Mouse (Mus musculus): Measurements from ENCODE around the gene Tspo2.

Tspo2 gene

DNA sequence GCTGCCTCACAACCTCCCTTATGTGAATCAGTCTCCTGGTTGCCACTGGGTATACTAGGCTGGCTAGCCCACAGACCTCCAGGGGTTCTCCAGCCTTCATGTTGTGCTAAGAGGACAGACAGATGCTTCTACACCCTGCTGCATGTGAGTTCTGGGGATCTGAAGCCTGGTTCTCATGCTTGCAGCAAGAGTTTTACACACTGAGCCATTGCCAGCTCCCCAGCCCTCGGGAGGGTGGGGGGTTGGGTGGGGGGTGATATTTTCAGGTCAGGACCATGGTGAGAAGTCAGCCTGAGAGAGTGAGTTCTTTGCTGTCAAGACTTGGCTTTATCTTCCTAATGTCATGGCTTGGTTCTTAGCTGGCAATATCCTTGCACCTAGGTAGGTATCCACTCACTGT, 32.5 kb downstream of the Tspo2 start:
- DNase-seq (ENCODE audit: low read depth, low spot score), result no peak

DNA sequence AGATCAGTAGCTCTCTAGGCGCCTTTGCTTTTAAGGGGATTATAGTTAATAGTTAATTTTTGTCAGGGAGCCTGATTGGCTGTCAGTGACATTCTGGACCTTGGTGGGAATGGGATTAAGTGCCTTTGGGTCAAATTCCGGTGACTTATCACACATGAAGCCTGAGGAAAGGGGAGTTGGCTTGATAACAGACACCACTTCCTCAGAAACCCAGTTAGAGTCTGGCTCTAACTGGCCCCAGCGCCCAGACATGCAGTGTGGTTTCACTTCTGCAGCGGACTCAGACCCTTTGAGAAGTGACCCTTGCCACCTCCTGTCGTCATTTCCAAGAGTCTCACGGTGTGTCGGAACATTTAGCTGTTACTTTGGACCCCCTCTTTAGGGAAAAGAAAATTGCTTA, 33.1 kb downstream of the Tspo2 start:
- DNase-seq (ENCODE audit: low read depth, low spot score), result no peak

DNA sequence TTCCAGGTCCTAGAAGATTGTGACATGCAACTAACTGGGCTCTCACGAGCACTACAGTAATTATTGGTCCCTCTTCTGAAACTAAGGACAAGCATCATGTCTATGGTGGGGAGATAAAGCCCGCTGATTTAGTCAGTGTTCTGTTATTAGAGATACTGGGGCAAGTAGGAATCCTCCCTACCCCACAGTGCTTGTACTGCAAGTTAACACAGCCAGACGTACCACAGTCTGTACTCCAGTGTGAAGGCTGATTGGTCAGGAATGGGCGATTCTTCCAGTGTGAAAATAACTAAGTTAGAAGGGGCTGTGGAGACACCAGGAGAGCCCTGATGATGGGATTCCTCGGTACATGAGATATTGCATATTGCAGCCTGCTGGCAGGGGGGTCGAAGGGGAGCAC, 33.8 kb downstream of the Tspo2 start:
- DNase-seq (ENCODE audit: low read depth, low spot score), result no peak

DNA sequence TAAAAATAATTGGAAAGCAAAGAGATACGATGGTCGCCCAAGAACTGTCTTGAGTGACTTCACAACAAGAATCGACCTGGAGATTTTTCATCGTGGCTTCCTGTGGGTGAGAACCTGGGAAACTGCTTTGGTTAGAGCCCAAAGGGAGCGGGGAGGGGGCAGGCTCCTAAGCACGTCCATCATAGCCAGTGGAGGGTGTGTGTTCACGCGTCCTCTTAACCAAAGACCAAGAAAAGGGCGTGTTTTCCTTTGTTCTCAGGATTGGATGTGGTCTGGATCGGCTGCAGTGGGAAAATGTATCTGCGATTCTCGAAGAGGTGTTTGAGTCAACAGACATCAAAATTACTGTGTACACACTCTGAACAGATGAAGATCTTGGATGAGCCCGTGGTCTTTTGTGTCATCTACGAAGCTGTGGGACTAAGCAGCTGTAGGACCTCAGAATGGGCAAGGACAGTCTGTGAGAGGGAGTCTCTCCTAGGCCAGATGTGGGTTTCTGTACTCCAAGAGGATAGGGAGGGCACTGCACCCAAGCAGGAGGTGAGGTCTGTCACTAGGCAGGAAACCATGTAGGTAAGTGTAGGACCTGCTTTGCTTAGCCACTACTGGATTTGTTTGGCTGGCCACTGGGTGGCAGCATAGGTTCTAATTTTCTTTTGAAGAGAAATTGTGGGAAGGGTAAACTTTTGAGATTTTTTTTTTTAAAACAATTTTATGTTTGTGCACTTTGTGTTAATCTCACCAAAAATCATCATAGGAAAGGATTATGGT, 34.7 kb downstream of the Tspo2 start:
- DNase-seq (ENCODE audit: low read depth, low spot score), result peak; percentile 94

DNA sequence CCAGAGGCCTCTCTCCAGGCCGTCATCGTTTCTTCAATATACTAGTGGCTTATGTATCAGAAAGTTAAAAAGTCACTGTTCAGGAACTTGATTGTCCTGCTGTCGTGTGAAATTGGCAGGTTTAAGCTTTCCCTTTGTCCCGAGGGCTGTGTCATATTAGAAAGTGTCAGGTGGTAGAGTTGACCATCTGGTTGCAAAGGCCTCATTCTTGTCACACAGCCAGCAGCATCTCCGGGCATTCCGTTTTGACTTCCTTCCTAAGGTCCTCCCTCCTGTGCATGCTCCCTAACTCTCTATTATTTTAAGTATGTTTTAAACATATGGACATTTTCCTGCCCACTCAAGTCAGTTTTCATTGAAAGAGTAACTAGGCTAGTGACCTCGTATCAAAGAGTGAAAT, 35.3 kb downstream of the Tspo2 start:
- DNase-seq (ENCODE audit: low read depth, low spot score), result no peak

DNA sequence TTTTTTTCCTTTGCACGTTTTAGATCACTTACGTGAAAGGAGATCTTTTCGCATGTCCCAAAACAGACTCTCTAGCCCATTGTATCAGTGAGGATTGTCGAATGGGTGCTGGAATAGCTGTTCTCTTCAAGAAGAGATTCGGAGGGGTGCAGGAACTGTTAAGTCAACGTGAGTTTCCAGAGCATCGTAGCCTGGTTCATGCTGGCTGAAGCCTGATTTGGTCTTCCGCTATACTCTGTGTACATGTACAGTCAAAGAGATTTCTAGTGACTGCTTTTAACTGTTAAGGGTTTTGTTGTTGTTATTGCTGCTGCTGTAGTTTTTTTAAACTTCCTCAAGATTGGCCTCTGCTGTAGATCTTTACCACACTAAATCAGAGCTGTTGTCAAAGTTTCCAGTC, 40.1 kb downstream of the Tspo2 start:
- no peak for DNase-seq (ENCODE audit: low read depth, low spot score)

DNA sequence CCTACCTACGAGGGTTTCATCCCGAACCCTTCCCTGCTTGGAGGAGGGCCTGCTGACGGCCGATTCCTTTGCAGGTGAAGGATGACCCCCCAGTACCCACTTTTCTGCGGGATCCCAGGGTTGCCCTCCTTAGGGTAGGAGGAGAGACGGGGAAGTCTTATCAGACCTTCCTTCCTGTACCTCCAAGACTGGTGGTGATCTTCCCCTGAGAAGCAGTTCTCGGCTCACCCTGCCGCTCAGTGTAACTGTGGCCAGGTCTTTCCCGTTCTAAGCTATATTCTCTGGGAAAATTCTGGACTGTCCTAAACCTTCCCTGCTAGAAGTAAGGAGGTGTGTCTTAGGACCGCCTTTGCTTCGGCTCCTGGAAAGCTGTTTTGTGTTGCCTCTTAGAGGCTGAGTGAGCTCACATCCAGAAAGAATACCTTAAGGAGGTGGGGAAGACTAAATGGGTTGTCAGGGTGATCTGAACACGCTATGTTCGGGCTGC, 41.0 kb downstream of the Tspo2 start:
- peak; percentile 81 for DNase-seq (ENCODE audit: low read depth, low spot score)

DNA sequence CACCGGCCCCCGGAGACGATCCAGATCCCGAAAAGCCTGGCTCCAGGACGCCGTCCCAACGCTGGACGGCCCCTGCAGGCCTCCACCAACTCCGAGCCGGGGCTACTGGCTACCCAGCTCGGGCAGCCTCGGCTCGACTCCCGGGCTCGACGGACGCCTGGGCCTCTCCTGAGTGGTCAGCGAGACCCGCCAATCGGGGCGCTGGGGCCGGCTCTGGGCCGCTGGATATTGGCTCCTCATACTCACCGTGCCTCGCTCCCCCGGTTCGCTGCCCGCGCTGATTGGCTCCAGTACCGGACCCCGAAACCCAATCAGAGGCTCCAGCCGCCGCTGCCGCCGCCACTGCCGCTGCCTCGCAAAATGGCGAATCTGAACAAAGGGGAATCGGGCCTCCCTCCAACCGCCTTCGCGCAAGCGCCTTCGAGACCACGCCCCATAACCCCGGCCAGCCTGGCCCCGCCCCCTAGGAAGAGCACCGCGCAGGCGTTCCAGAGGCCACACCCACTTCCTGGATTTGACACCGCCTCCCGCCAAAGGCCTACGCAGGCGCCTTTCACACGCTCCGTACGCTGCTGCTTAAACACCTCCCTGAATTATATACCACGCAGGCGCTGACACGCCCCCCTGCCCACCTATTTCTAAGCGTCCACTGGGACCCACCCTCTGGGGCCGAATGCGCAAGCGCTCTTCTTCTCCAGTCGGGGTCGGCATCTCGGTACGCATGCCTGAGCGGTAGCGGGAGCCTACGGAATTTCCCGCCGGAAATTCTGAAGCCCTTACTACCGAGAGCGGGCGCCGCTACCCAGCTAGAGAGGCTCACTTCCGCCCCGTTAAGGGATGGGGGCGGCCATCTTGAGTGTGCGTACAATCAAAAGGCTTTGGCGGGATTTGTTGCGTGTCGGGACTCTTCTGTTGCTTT, 41.7 kb downstream of the Tspo2 start, which contains the start of the genes Nfya and Oard1:
Gene Nfya, minus strand, starts transcription at position 527 of the 919 bp plus-strand sequence.
Gene Oard1, plus strand, starts transcription at position 635 of the 919 bp plus-strand sequence.
- DNase-seq (ENCODE audit: low read depth, low spot score), result peak; percentile 99

DNA sequence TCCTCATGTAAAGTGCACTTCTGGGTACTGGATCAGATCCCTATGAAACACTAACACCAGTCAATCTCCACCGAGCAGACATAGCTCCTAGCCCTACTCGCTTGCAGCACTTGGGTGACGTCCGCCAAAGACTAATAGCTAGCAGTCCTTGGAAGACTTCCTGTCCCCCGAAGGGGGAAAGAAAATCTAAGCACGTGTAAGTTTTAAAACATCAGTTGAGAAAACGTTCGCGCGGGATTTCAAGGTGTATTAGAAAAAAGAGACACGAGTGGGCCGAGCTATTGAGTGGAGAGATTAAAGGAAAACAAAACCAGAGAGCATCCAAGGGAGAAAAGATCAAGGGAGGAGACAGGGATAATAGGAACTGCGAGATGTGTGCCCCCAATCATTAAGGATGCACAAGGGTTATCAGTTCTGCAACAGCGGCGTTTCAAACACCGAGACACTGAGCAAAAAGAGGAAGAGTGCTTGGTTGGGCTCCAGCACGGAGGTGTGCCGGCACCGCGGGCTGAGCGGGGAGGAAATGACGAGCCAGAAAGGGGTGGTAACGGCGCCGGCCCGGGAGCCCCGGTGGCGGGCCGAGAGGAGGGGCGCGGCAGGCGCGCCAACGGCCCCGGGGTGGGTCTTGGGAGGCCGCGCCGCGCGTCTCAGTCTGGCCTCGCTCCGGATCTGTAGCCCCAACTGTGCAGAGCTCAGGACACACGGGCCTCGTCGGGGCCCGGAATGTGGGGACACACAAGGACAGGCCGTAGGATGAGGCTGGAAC, 42.6 kb downstream of the Tspo2 start:
- peak; percentile 69 for DNase-seq (ENCODE audit: low read depth, low spot score)

DNA sequence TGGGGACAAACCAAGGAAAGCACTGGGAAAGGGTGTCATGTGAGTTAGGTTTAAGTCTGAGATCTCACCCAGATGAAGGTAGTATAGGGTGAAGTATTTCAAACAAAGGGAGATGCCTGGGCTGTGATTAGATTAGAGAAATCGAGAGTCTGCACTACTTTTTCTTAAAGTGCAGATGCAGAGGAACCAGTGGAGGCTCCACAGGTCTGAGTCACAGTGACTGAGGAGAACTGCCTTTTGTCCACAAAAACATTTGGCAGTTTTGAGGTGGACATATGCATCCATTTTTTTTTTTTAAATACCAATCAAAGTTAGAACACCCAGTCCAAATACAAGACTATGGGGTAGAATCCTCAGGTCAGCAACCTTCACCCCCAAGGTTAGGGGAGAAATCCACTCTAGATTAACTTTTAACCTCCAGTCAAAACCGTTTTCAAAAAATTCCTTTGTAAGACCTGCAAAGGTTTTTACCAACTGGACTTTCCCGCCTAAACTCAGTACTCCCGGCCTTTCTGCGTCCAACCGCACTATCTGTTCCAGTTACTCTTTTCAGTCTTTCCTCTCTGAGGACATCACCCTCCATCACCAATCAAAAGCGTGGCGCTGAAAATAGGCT, 43.3 kb downstream of the Tspo2 start:
- DNase-seq (ENCODE audit: low read depth, low spot score), result no peak

DNA sequence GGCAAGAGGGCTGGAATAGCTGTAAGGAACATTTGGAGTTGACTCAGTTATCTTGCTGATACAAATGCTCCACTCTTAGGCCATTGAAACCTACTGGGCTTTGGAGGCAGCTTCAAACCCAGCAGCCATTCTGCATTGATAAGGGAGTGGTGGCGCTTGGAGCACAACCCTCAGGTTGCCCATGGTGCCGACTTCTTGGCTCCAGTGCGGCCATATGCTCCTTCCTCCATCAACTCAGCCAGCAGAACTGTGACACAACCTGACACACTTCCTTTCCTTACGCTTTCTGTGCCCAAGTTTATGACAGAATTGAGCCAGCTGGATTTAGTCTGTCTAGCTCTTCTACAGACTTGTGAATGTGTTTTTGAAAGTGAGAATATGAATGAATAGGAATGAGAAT, 44.2 kb downstream of the Tspo2 start:
- no peak for DNase-seq (ENCODE audit: low read depth, low spot score)

DNA sequence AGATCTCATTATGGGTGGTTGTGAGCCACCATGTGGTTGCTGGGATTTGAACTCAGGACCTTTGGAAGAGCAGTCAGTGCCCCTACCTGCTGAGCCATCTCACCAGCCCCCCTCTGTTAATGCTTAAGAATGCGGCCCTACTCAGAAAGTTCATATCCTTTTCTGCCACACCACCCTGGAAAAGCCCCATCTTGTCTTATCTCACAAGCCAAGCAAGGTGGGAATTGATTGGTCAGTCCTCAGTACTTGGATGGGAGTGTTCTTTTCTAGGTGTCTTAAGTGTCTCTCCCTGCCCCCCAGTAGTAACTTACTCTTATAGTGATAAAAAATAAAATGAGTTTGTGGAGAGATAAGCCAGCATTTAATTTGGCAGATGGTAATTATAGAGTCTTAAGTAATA, 46.6 kb downstream of the Tspo2 start:
- no peak for DNase-seq (ENCODE audit: low read depth, low spot score)

DNA sequence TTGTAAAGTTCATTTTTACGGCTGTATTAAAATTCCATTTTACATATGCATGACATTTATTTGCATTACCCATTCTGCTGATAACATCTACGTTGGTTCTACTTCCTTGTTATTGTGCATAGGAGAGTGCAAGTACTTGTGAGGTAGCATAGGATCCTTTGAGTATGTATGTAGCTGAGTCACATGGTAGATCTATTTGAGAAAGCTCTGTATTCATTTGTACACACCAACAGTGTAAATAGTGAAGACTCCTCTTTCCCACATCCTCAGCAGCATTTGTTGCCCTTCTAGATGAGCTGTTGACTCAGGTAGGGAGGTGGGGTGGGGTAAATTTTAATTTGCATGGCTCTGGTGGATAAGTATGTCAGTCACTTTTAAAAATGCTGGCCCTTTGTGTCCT, 47.5 kb downstream of the Tspo2 start:
- no peak for DNase-seq (ENCODE audit: low read depth, low spot score)

DNA sequence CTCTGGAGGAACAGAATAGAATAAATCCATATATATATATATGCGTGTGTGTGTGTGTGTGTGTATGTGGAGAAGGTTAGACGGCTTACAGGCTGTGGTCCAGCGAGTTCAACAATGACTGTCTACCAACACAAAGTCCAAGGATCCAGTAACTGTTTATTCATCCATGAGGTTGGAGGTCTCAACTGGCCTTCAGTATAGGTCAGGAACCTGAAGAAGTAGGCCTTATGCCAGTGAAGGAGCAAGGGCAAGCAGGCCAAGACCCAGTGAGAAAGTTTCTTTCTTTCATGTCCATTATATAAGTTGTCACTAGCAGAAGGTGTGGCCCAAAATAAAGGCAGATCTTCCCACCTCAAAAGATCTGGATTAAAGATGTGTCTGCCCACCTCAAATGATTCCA, 48.6 kb downstream of the Tspo2 start:
- no peak for DNase-seq (ENCODE audit: low read depth, low spot score)

DNA sequence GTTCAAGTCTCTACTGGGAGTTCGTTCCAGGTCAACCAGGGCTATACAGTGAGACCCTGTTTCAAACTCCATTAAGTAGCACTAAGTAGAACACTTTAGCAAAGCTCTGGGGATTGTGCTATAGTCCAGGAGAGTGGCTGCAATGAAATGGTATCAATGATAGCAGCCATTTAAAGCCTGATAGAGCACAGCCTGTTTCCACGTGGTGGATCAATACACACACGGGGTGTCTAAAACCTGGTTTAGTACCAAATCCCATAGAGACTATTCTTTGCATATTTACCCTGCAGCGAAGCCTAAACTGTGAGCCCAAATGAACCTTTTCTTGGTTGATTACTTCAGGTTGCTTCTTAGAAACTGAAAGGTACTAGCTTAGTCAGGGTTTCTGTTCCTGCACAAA, 49.6 kb downstream of the Tspo2 start:
- DNase-seq (ENCODE audit: low read depth, low spot score), result no peak

Measured in R1 (cell line).